Mouse (Mus musculus): ENCODE results near the gene Prim2. TPM values are rescaled to one million over a fixed set of nuclear protein-coding genes. Genes with fewer than 3 reads are reported as not detected.

Prim2 gene
- polyA plus RNA-seq, 1 experiment from 2014 or later = 25.4 TPM

- H3K9ac ChIP-seq (replicated peaks; ENCODE audit: low read length) = peak overlapping the region; percentile 77
- DNase-seq = peak; percentile 91
- under 1% methylated on average over 37 of the region's 37 CpGs for WGBS
- H3K4me3 ChIP-seq (replicated peaks; ENCODE audit: low read depth, low read length) = peak overlapping the region; percentile 78
- peak overlapping the region; percentile 76 for H3K4me2 ChIP-seq (ENCODE audit: low read length)
- no peaks in the 10 kb centered on the region for H3K27me3 ChIP-seq (ENCODE audit: control insufficient read depth, insufficient read depth, low read length)
- peaks cover 9% of the 10 kb centered on the region; the same call in 1 of the 2 replicates for H3K36me3 ChIP-seq (ENCODE audit: control insufficient read depth, insufficient read depth, low read length)
- no peaks in the 10 kb centered on the region for H3K4me1 ChIP-seq (ENCODE audit: control insufficient read depth, insufficient read depth, low read length)
- H3K9me3 ChIP-seq (ENCODE audit: control insufficient read depth, low read length) = no peaks in the 10 kb centered on the region
- peak; percentile 78 for ATAC-seq (ENCODE audit: low FRiP score, low TSS enrichment)
- peak overlapping the region; percentile 93 for H3K27ac ChIP-seq (replicated peaks; ENCODE audit: low read depth, low read length)
Observed at GRCm38 (mm10) chr1:33670164-33670616, 595 bp upstream of the Prim2 start.

- DNase-seq = no peak
- no peak overlapping the region for H3K27ac ChIP-seq (replicated peaks; ENCODE audit: low read depth, low read length)
- ATAC-seq (ENCODE audit: low FRiP score, low TSS enrichment) = no peak
- H3K4me1 ChIP-seq (ENCODE audit: control insufficient read depth, insufficient read depth, low read length) = no peaks in the 10 kb centered on the region
- H3K9me3 ChIP-seq (ENCODE audit: control insufficient read depth, low read length) = no peaks in the 10 kb centered on the region
- 90% methylated on average over 19 of the region's 19 CpGs for WGBS
- peaks cover 31% of the 10 kb centered on the region for H3K36me3 ChIP-seq (ENCODE audit: control insufficient read depth, insufficient read depth, low read length)
- H3K4me2 ChIP-seq (ENCODE audit: low read length) = no peak overlapping the region
- H3K4me3 ChIP-seq (replicated peaks; ENCODE audit: low read depth, low read length) = no peak overlapping the region
- no peaks in the 10 kb centered on the region for H3K27me3 ChIP-seq (ENCODE audit: control insufficient read depth, insufficient read depth, low read length)
- no peak overlapping the region for H3K9ac ChIP-seq (replicated peaks; ENCODE audit: low read length)
Observed at GRCm38 (mm10) chr1:33663605-33664117, 5.9 kb downstream of the Prim2 start.

GRCm38 (mm10) chr1:33663163-33663562, 6.4 kb downstream of the Prim2 start:
- Histone ChIP-seq H3K27ac (replicated peaks; ENCODE audit: low read depth, low read length) (no peak overlapping the region), H3K4me1 (ENCODE audit: control insufficient read depth, insufficient read depth, low read length) (no peaks in the 10 kb centered on the region), H3K27me3 (ENCODE audit: control insufficient read depth, insufficient read depth, low read length) (no peaks in the 10 kb centered on the region), H3K4me2 (ENCODE audit: low read length) (no peak overlapping the region), H3K36me3 (ENCODE audit: control insufficient read depth, insufficient read depth, low read length) (peaks cover 31% of the 10 kb centered on the region), H3K4me3 (replicated peaks; ENCODE audit: low read depth, low read length) (no peak overlapping the region), H3K9me3 (ENCODE audit: control insufficient read depth, low read length) (no peaks in the 10 kb centered on the region), H3K9ac (replicated peaks; ENCODE audit: low read length) (no peak overlapping the region)
- ATAC-seq (ENCODE audit: low FRiP score, low TSS enrichment) (no peak), DNase-seq (peak; percentile 74)

DNA sequence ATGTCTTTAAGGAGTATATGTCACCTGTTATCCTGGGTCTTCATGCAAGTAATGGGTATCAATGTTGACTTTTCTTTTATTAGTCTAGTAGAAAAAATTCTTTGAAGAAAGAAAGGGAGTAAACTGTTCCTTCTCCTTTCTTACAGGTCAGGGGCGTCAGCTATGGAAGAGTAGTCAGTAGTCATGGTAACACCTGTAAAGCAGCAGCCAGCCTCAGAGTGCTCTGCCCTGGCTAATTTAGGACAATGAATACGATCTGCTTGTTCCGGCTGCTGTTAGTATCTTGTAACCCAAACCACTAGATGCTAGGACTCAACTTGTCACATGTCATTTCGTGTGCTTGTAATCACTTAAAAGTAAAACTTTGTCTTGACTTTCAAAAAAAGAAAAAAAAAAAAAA, 11.3 kb downstream of the Prim2 start:
- H3K4me3 ChIP-seq (replicated peaks; ENCODE audit: low read depth, low read length) = no peak overlapping the region
- WGBS = 62% methylated on average over 4 of the region's 4 CpGs
- ATAC-seq (ENCODE audit: low FRiP score, low TSS enrichment) = no peak

GRCm38 (mm10) chr1:33657574-33658149, 11.9 kb downstream of the Prim2 start:
- 93% methylated on average over 12 of the region's 12 CpGs for WGBS
- ATAC-seq (ENCODE audit: low FRiP score, low TSS enrichment) (no peak), DNase-seq (no peak)
- Histone ChIP-seq H3K4me1 (ENCODE audit: control insufficient read depth, insufficient read depth, low read length) (no peaks in the 10 kb centered on the region), H3K9ac (replicated peaks; ENCODE audit: low read length) (no peak overlapping the region), H3K4me3 (replicated peaks; ENCODE audit: low read depth, low read length) (no peak overlapping the region), H3K36me3 (ENCODE audit: control insufficient read depth, insufficient read depth, low read length) (peaks cover 20% of the 10 kb centered on the region), H3K9me3 (ENCODE audit: control insufficient read depth, low read length) (no peaks in the 10 kb centered on the region), H3K27me3 (ENCODE audit: control insufficient read depth, insufficient read depth, low read length) (no peaks in the 10 kb centered on the region), H3K4me2 (ENCODE audit: low read length) (no peak overlapping the region), H3K27ac (replicated peaks; ENCODE audit: low read depth, low read length) (no peak overlapping the region)

More for the DNA sequence above, 11.3 kb downstream of the Prim2 start:
- DNase-seq = no peak
- Histone ChIP-seq H3K36me3 (ENCODE audit: control insufficient read depth, insufficient read depth, low read length) (peaks cover 20% of the 10 kb centered on the region), H3K4me2 (ENCODE audit: low read length) (no peak overlapping the region), H3K4me1 (ENCODE audit: control insufficient read depth, insufficient read depth, low read length) (no peaks in the 10 kb centered on the region), H3K27ac (replicated peaks; ENCODE audit: low read depth, low read length) (no peak overlapping the region), H3K9ac (replicated peaks; ENCODE audit: low read length) (no peak overlapping the region), H3K9me3 (ENCODE audit: control insufficient read depth, low read length) (no peaks in the 10 kb centered on the region), H3K27me3 (ENCODE audit: control insufficient read depth, insufficient read depth, low read length) (no peaks in the 10 kb centered on the region)

DNA sequence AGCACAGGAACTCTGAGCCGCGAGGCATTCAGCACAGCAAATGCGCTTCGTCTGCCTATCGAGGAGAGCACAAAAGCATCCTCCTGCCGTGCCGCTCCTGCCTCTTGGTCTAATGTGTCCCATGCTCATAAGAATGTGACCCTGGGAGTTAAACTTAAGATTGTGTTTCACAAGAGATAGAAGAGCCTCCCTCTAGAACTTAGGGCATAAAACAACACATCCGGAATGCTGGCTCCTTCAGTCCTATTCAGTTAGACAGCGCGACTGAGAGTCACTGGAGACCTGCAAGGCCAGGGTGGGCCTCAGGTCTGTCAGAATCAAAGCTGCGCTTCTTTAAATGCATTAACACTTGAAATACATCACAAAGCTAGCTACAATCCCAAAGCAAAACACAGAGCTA, 18.7 kb downstream of the Prim2 start:
- no peak for DNase-seq
- no peak overlapping the region for H3K27ac ChIP-seq (replicated peaks; ENCODE audit: low read depth, low read length)
- WGBS = 92% methylated on average over 11 of the region's 11 CpGs

DNA sequence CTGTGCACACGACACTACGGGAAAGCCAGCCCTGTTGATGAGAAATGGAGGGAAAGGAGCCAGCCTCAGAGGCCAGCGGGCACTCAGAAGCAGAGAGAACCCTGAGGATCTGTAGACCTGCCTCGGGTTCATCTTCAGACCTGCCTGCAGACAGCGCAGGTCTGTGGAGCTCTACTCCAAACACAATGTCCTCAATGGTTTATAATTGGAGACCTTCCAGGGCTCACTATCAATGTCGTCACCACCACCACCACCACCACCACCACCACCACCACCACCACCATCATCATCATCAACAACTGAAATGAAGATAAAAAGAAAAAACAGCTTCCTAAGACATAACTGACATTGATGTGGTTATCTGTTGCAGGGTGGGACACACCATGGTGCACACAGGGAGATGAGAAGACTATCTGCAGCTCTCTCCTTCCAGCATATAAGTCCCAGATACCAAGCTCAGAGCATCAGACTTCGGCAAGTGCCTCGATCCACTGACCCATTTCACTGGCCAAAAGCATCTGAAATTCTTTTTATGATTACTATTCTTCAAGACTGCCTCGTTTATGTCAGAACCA, 20.0 kb downstream of the Prim2 start:
- ATAC-seq (ENCODE audit: low FRiP score, low TSS enrichment) (no peak), DNase-seq (no peak)
- Histone ChIP-seq H3K4me3 (replicated peaks; ENCODE audit: low read depth, low read length) (no peak overlapping the region), H3K9ac (replicated peaks; ENCODE audit: low read length) (no peak overlapping the region), H3K4me1 (ENCODE audit: control insufficient read depth, insufficient read depth, low read length) (no peaks in the 10 kb centered on the region), H3K4me2 (ENCODE audit: low read length) (no peak overlapping the region), H3K36me3 (ENCODE audit: control insufficient read depth, insufficient read depth, low read length) (0 out of 2 replicates have a peak, but pooled peaks cover 5% of the 10 kb centered on the region), H3K27me3 (ENCODE audit: control insufficient read depth, insufficient read depth, low read length) (no peaks in the 10 kb centered on the region), H3K9me3 (ENCODE audit: control insufficient read depth, low read length) (no peaks in the 10 kb centered on the region), H3K27ac (replicated peaks; ENCODE audit: low read depth, low read length) (no peak overlapping the region)
- 91% methylated on average over 9 of the region's 9 CpGs for WGBS

More for the DNA sequence above, 18.7 kb downstream of the Prim2 start:
- Histone ChIP-seq H3K4me1 (ENCODE audit: control insufficient read depth, insufficient read depth, low read length) (no peaks in the 10 kb centered on the region), H3K36me3 (ENCODE audit: control insufficient read depth, insufficient read depth, low read length) (0 out of 2 replicates have a peak, but pooled peaks cover 5% of the 10 kb centered on the region), H3K27me3 (ENCODE audit: control insufficient read depth, insufficient read depth, low read length) (no peaks in the 10 kb centered on the region), H3K4me2 (ENCODE audit: low read length) (no peak overlapping the region), H3K4me3 (replicated peaks; ENCODE audit: low read depth, low read length) (no peak overlapping the region), H3K9me3 (ENCODE audit: control insufficient read depth, low read length) (no peaks in the 10 kb centered on the region), H3K9ac (replicated peaks; ENCODE audit: low read length) (no peak overlapping the region)
- ATAC-seq (ENCODE audit: low FRiP score, low TSS enrichment) = no peak

DNA sequence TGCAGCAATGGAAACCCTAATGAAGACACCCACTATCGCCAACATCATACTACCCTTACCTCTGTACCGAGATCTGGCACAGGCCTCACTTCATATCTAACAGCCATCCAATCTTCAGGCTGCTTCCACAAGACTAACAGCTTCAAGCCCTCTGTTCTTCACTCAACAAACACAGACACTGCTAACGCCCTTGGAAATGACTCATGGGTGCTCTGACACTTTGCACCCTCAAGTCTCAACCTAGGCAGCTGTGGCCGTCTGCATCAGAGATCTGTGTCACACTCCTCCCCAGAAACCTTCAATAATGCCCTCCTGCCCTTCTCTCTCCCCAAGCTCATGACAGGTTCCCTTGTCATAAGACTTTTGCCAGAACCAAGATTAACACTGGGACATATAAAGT, 20.6 kb downstream of the Prim2 start:
- Histone ChIP-seq H3K27me3 (ENCODE audit: control insufficient read depth, insufficient read depth, low read length) (no peaks in the 10 kb centered on the region), H3K27ac (replicated peaks; ENCODE audit: low read depth, low read length) (no peak overlapping the region), H3K4me3 (replicated peaks; ENCODE audit: low read depth, low read length) (no peak overlapping the region), H3K9ac (replicated peaks; ENCODE audit: low read length) (no peak overlapping the region), H3K4me1 (ENCODE audit: control insufficient read depth, insufficient read depth, low read length) (no peaks in the 10 kb centered on the region), H3K9me3 (ENCODE audit: control insufficient read depth, low read length) (no peaks in the 10 kb centered on the region), H3K4me2 (ENCODE audit: low read length) (no peak overlapping the region), H3K36me3 (ENCODE audit: control insufficient read depth, insufficient read depth, low read length) (0 out of 2 replicates have a peak, but pooled peaks cover 5% of the 10 kb centered on the region)
- DNase-seq = no peak
- WGBS = 97% methylated on average over 4 of the region's 4 CpGs
- no peak for ATAC-seq (ENCODE audit: low FRiP score, low TSS enrichment)

DNA sequence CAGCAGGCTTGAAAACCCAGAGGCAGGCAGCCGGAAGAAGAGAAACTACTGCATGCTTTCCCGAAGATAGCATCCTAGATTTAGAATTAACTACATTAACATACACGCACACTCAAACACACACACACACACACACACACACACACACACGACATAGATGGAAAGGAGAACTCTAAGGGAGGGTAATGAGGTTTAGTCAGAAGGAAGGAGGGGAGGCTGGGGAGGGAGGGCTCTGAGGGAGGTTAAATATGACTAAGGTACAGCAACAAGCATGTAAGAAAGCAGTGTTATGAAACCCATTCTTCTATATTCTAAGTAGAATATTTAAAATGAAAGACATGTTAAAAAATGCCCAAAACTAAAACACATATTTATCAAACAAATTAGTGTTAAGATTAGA, 21.9 kb downstream of the Prim2 start:
- no peak overlapping the region for H3K9ac ChIP-seq (replicated peaks; ENCODE audit: low read length)
- 0 out of 2 replicates have a peak, but pooled peaks cover 8% of the 10 kb centered on the region for H3K36me3 ChIP-seq (ENCODE audit: control insufficient read depth, insufficient read depth, low read length)
- 87% methylated on average over 4 of the region's 4 CpGs for WGBS
- H3K27me3 ChIP-seq (ENCODE audit: control insufficient read depth, insufficient read depth, low read length) = no peaks in the 10 kb centered on the region
- DNase-seq (no peak), ATAC-seq (ENCODE audit: low FRiP score, low TSS enrichment) (no peak)
- no peaks in the 10 kb centered on the region for H3K9me3 ChIP-seq (ENCODE audit: control insufficient read depth, low read length)
- H3K4me2 ChIP-seq (ENCODE audit: low read length) = no peak overlapping the region
- H3K4me1 ChIP-seq (ENCODE audit: control insufficient read depth, insufficient read depth, low read length) = no peaks in the 10 kb centered on the region
- no peak overlapping the region for H3K4me3 ChIP-seq (replicated peaks; ENCODE audit: low read depth, low read length)
- no peak overlapping the region for H3K27ac ChIP-seq (replicated peaks; ENCODE audit: low read depth, low read length)

All from midbrain, embryonic 14.5 days (tissue).